Mouse (Mus musculus) neutrophil, adult 5-6 weeks (primary cell): ENCODE measurements at regions not wholly inside any gene's neighbourhood (a gene's known extent, or its start where the extent isn't known, plus 50 kb on each side); places are given as distances from the start of the nearest gene placed in this dataset.

ENCODE experiments used
- ATAC-seq: fragments of 151-379, 151-347 bp; 2 replicates; pipeline ENCODE4 v1.8.0; 2017; ENCODE audit warnings: mild to moderate bottlenecking, moderate TSS enrichment; ENCODE audit not compliant: insufficient number of reproducible peaks, poor library complexity, low FRiP score, severe bottlenecking; ENCODE audit errors: extremely low read depth

DNA sequence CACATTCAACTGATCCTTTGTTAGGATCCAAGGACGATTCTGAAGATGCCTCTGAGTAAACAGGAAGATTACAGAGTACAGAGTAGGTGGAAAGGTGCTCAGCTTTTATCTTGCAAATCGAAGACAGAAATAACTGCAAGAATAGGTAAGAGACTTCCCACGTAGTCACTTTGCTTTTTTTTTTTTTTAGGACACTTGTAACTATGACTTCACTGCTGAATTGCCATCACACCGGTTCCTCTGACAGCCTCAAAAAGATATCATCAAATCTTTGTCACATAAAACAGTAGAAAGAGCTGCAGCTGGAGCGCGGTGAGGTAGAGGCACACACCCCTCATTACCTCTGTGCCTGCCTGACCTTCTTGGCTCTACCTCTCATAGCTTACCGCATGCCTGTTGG, 83.1 kb upstream of the Plcl2 start:
- ATAC-seq = no peak

DNA sequence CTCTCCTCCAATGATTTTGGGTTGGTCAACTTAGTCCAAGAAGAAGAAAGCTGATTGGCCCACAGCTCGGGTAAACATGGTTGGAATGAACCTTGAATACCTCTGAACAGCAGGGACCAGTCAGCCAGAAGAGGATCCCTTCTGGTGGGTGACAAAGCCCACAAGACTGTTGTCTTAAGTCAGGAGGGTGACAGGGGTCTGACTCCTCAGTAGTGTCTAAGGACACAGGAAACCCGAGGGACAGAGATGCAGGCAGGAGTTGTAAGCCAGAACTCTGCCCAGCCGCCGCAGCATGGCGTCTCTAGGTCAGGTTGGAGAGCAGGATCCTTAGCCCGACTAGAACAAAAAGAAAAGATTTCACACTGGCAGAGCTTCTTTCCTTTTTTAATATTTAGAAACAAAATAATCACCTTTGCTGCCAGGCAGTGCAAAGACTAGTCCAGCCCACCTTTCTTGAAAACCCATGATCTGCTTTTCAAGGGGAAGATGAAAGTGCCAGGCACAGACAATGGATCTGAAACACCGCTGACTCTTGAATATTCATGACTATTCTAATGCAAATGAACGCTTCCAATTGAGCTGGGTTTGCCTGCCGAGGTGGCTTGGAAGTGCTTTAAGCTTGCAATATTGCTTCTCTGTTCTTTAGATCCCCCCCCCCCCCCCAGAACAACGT, 81.7 kb upstream of the Plcl2 start:
- ATAC-seq = no peak

DNA sequence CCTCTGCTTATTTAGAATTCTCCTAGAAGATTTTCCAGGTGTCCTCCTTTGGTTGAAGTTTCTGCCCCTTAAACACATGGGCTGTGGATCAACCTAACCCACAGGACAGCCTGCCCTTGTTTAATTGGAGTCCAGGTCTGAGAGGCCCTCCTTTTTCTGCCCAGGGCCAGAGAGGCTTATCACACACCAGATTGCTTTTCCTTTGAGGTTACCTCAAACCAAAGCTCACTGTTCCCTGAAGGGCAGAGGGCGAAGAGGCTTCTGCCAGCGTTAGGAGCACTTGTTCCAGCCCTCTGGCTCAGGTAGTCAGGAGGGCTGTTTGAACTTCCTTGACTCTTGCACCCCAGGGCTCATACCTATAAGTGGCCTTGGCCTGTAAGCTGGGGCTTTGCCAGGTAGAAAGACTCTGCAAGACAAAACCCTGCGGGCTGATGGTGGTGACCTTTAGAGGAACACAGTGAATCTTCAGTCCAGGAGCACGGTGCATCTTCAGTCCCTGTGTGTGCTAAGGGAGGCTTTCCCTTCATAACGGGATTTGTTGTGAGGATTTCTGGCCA, 81.1 kb upstream of the Plcl2 start:
- no peak for ATAC-seq

DNA sequence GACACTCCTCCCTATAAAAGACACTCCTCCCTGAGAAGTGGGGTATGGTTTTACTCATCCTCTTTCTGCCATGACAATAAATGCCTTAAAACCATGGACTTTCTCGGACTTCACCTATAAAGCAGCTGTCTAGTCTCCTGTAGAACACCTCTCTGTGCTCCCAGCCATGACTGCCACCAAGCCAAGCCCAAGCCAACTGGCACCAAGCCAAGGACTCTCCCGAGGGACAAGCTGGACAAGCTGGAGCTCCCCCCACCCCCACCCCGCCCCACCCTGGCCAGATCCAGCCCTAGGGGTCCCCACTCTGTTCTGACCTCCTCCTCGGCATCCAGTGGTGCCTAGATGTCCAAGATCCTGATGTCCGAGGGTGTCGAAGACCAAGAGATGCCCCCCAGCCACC, 76.6 kb upstream of the Plcl2 start:
- no peak for ATAC-seq

DNA sequence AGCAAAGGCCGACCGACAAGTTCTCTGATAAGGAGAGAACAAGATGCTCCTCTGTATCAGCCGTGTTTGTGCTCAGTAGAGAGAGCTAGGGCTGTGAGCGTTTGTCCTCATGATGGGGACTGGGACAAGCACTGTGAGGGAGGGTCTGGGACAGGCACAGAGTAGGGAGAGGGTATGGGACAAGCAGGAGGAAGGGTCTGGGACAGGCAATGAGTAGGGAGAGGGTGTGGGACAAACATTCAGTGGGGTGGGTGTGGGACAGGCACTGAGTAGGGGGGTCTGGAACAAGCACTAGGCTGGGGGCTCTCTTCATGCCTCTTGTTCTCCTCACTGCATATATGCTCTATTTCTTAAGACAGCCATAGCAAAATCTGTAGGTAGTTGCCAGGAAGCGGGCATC, 70.2 kb upstream of the Plcl2 start:
- no peak for ATAC-seq

DNA sequence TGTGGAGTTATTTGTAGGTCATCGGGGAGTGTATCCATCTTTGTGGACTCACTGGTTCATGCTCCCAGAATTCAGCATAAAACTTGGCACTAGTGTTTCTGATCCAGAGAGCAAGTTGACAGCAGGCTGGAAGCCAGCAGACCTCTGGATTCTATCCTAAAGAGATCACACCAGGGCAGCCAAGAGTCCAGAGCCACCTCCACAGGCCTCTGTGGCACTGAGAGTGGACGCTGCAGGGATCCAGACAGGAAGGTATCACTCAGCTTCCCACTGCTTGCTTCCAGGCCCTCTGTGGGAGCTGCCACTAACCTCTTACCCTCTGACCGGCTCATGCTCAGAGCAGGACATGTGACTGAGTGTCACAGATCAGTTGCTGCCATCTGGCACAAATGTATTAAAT, 69.8 kb upstream of the Plcl2 start:
- ATAC-seq = no peak

DNA sequence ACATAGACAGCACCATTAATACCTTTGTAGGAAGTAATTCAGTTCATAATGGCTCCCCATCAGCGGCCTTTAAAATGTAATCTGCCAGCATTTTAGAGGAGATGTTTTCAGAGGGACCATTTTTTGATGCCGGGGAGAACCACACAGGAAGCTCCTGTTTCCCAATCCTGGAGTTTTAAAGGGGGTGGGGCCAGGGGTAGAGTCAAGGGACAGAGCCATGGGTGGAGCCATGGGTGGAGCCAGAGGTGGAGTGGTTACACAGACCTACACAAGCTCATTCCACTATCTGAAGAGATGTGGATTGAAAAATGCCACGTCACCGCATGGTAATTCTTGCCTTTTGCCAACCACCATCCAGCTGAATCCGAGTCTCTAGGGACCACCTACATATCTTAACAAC, 67.1 kb upstream of the Plcl2 start:
- no peak for ATAC-seq

DNA sequence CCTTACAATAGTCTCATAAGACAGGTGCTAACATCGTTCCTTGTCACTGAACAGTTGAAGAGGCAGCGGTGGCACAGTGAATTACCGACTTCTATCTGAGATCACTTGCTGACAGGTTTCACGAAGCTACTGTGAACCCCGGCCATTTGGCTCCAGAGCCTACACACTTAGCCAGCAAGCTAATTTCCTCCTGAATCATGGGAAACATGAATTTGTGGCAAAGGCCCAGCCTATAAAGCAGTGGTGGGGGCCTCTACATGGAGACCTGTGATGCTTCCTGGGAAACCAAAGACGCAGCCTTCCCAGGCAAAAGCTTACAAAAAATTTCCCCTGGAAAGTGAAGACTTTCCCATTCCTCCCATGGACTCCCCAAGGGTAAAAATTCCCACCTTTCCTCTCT, 66.3 kb upstream of the Plcl2 start:
- ATAC-seq = no peak

DNA sequence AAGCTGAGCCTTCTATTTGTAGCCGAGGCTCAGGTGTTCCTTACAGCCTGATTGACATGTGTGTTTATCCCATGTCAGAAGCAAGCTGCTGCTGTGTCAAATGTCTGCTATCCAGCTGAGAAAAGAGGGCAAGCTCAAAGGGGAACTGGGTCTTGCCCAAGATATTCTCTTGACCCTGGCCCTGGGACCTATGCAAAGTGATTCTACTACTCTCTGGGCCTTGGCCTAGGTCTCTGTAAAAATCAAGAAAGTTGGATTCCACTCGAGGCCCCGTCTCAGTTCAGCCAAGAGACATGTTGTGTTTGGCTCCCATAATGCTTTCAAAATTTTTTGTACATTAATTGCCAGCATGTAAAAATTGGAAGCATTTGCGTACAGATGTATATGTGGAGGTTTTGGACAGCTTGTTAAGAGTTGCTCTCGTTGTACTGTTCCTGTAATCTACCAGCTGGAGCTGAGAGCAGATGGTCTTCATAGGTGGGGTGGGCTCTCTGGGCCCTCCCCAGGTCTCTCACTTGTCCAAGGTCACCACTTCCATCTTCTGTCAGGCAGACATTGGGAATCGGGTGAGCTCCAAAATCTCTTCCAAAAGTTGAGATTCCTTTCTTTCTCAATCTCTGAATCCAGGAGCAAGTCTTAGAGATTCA, 65.7 kb upstream of the Plcl2 start:
- no peak for ATAC-seq

DNA sequence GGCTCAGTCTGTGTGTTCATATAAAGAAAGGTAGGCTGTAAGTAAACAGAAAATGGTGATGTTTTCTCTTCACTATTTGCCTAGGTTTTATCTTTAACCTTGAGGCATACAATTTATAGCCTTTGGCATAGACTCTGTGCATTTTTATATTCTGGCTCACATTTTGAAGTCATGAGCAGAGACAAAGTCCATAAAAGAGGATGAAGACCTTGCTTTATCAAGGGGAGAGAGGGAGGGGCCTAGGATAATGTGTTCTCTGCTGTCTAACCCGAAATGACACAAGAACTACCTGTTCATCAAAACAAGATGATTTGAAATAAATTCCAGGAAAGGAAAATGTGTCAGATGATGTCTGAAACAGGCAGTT, 65.2 kb upstream of the Plcl2 start:
- no peak for ATAC-seq

DNA sequence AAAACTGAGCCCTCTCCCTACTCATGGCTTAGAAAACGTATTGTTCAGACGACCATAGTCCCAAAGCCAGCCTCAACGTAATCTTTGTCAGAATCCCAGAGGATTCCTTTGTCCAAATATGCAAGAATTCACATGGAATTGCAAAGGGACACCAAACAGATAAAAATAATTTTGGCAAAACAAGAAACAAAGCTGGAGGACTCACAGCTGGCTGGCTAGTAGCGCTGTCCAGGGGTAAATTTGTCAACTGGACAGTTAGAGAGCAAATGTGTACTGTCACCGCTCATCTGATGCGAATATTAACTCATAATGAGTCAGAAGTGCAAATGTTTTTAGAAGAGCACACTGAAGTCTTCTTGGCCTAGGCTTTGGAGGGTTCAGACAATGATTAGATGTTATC, 60.5 kb upstream of the Plcl2 start:
- ATAC-seq = no peak

DNA sequence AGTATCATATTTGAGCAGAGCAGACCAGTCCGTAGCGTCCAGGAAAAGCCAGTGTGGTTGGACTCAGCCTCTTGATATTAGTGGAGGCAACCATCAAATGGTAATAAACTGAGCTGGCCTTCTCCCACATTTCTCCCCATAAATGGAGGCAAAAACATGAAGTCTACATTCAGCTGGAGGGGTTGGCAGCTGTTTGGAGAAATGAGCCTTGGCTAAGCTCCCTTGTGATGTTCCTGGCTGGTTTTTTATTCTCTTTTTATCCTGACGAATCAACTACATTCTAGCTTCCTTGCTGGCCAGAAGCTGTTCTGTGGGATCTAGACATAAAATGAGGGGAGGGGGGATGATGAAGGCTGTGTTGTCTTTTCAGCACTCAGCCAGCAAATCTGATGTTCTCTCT, 57.6 kb upstream of the Plcl2 start:
- no peak for ATAC-seq

DNA sequence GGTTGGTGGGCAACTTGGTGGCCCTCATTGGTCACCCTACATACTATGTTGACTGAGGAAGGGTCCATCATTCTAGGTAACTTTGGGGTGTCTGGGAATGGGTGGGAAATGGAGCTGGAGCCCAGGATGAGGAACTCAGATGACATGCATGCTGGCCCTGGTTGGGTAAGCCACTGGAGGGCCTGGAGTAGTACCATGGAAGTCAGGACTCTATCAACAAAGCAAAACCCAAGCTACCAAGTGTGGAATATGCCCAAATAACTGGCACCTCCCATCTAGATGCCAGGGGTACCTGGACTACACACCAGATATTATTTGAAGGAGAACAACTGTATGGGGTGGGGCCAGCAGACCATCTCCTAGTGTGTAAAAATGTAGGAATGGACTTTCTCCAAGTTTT, 55.7 kb upstream of the Plcl2 start:
- ATAC-seq = no peak

DNA sequence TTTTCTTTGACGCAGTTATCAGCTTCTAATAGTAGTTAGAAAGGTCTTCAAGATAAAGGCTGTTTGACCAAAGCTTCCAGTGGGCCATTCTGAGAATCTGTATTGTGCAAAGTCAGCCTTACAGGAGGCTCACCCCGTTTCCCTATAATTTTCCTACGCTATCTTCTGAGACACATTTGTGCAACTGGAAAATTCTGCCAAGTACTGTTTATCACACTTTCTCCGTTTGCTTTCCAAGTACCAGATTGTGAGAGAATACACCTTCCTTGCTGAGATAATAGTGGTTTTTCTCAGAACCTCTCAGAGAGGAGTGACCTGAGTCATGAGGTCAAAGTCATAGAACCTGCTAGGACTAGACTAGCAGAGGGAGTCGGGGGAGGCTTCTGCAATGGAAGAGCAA, 55.2 kb upstream of the Plcl2 start:
- no peak for ATAC-seq

DNA sequence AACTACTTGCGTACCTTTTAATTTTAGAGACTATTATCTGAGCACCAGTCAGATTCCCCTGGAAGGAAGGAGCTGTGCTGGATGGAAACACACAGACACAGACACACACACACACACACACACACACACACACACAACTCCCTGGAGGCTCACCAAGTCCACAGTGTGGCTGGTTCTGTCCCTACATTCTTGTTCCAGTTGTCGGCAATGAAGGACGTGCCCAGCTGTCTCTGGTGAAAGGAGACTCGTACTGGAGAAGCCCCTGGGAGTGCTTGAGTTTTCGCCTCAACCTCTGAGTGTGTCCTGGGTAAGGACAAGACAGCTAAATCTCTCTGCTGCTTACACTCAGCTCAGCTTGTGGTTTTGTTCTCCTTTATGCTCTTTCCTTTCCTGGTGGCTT, 54.3 kb upstream of the Plcl2 start:
- ATAC-seq = no peak

DNA sequence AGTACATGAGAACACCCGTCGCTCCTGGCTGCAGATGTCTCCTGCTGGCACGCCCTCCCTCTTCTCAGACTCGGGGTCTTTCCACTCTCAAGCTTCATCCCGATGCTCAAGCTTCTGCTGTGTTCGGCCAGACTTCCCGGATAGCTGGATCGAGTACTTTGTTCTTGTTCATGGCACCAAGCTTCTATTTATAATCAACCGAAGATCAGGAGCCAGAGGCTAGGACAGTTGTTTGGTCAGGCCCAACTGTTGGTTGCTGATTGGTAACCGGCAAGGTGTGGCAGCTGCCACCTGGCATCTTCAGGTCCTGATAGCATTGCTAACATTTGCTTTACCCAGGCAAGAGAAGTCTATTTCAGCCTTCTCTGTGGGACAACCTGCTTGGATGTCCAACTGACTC, 53.5 kb upstream of the Plcl2 start:
- ATAC-seq = no peak

DNA sequence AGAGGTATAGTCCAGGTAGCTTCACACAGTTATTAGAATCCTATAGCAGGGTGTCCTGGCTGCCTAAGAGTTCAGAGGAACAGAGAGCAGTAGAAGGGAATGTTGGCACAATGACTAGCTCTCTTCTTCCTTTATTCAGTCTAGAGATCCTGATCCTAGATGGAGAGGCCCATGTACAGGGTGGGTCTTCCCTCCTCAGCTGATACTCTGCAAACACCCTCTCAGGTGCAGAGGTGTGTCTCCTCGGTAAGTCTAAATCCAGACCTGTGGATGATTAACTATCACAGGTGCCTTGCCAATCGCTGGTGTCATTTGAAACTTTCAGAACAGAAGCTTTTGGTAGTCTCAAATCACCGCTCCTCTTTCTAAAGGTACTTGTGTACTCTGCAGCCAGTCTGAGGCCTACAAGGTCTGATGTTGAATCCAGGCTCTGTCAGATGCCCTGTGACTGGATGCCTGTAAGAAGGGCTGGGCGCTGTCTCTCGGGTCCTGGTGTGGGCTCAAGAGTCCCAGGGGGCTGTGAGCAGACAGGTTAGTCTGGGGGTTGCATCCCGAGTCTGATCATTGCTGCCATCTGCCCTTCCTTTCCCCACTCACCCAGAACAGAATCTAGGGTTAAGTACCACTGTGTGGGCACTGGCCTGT, 52.0 kb upstream of the Plcl2 start:
- no peak for ATAC-seq

DNA sequence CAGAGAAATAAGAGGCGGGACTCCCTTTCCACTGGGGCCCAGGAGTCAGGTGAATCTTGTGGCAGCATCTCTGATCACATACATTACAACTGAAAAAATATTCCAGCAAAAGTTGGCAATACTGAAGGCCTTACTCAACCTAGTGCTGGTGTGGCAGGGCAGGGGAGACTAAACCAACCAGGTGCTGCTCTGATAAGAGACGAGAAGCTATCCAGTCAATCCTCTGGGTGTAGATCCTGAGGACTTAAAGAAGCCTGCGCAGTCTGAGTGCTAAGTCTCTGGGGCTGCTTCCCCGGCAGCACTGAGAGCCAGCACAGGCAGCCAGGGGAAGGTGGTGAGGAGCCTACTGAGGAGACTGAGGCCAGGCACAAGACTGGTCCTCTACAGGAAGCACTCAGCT, 51.0 kb upstream of the Plcl2 start:
- ATAC-seq = no peak
